Mouse (Mus musculus) olfactory bulb, adult 2 months (tissue): ENCODE results near the gene Rfesd.

Experiments used
- CTCF ChIP-seq: fragments of 200-500 bp; IDR thresholded peaks from 2 replicates; pipeline ENCODE4 v1.5.1; 2012; ENCODE audit warnings: low read depth, mild to moderate bottlenecking, low read length, moderate library complexity; ENCODE audit not compliant: insufficient read depth
- POLR2A ChIP-seq: fragments of 200-500 bp; IDR thresholded peaks from 2 replicates; pipeline ENCODE4 v1.6.1; 2012; ENCODE audit warnings: mild to moderate bottlenecking, low read depth, low read length, moderate library complexity; ENCODE audit not compliant: insufficient read depth

GRCm38 (mm10) chr13:76057267-76058069 lies 38.9 kb upstream of the Rfesd start:
- TF ChIP-seq POLR2A, result no peak
- TF ChIP-seq CTCF, result no peak
